Mouse (Mus musculus) central nervous system, embryonic 14 days (tissue): ENCODE measurements around the gene 5730507C01Rik. TPM values are rescaled to one million over a fixed set of nuclear protein-coding genes. Genes with fewer than 3 reads are reported as not detected.

Experiments used
- polyA plus RNA-seq: library from polyadenylated mRNA; depleted of rRNA; stranded (reverse); fragments of >200 nt; gene quantifications from 2 replicates; pipeline ENCODE4 v1.2.3, GENCODE M21; 2012; rRNA removed

Gene 5730507C01Rik
- polyA plus RNA-seq = 0.32 and 0.43 TPM in 2 replicates

DNA sequence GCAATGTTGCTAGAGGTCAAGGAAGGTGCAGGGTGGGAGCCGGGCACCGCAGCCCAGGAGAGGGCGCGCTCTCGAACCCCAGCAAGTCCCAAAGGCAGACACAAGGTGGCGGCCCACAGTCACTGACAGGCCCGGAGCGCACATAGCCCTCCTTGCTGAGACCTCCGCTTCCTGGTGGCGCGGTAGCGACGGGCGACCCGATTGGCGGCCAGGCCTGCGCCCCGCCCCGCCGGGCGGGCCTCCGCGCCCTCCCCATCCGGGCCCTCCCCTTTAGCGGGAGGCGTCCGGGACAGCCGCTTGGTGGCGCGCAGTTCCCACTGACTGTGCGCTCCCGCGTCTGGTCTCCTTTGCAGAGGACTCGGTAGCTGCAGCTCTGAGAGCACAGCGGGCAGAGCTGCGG lies at the start of gene 5730507C01Rik:
Gene 5730507C01Rik (plus strand): TSS at position 340 of the 400 bp plus-strand sequence.

